In the genomic region with DNA sequence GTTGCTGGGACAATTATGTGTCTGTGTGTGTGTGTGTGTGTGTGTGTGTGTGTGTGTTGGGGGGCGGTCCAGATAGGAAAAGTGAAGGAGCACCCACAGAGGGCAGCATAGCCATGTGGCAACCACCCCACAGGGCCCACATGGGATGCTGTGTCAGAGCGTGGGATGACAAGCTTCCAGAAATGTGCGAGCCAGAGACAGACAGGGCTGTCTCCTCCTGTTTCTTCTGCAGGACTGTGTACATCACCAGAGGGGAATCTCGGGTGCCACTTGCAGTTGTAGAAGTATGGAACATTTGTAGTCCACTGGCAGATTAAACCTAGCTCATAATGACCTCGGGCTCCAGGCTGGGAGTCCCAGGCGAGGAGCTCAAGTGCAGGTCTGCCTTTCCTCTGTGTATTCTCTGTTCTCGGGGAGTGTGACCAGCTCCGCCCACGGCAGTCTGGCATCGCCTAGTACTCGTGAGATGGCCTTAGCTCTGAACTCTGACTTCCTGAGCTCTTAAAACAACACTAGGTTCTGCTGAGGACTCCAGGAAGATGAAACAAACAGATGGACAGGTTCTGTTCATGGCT, we compare ENCODE assay signal across 11 mouse cellular contexts. TPM values are rescaled to one million over a fixed set of nuclear protein-coding genes. Genes with fewer than 3 reads are reported as not detected.
DNase-seq lines count a peak whose midpoint lies in the region; ATAC-seq and TF ChIP-seq lines count a peak whose summit lies in the region.
"Had no signal": no experiment of that assay in that cellular context is flagged by ENCODE, and none has a peak within 500 bp of the region (broad histone marks: within the 10 kb centered on the region; RNA-seq: fewer than 3 reads in every experiment).

No protein-coding gene starts in this region.

- H3K27ac ChIP-seq in gastrocnemius, adult 2 months, result peak overlapping the region; percentile 77
- no peak overlapping the region for H3K27ac ChIP-seq in liver, embryonic 13.5 days
- no peak overlapping the region for H3K27ac ChIP-seq in liver, postnatal 0 days (ENCODE audit: low read depth)
- peak overlapping the region; percentile 7; the same call in 1 of the 2 replicates for H3K27ac ChIP-seq in embryonic facial prominence, embryonic 12.5 days
- H3K27ac ChIP-seq in limb, embryonic 13.5 days, result peak overlapping the region; percentile 23; the same call in 1 of the 2 replicates

- WGBS in liver, embryonic 13.5 days (ENCODE audit: insufficient replicate concordance), result 58% methylated on average over 11 of the region's 11 CpGs
- 62% methylated on average over 10 of the region's 11 CpGs for WGBS in liver, postnatal 0 days (ENCODE audit: insufficient replicate concordance)
- 45% methylated on average over 11 of the region's 11 CpGs for WGBS in embryonic facial prominence, embryonic 12.5 days
- WGBS in limb, embryonic 13.5 days, result 44% methylated on average over 11 of the region's 11 CpGs

- H3K4me1 ChIP-seq in liver, embryonic 13.5 days (replicated peaks), result peaks cover 5% of the 10 kb centered on the region; the same call in 1 of the 2 replicates
- H3K4me1 ChIP-seq in liver, postnatal 0 days (ENCODE audit: insufficient read depth), result no peaks in the 10 kb centered on the region; the same call in 1 of the 2 replicates
- H3K4me1 ChIP-seq in embryonic facial prominence, embryonic 12.5 days, result peaks cover 19% of the 10 kb centered on the region
- peaks cover 22% of the 10 kb centered on the region for H3K4me1 ChIP-seq in limb, embryonic 13.5 days

- peak overlapping the region; percentile 34 for H3K4me3 ChIP-seq in gastrocnemius, adult 2 months
- no peak overlapping the region for H3K4me3 ChIP-seq in liver, embryonic 13.5 days (replicated peaks)
- no peak overlapping the region for H3K4me3 ChIP-seq in liver, postnatal 0 days (ENCODE audit: low read depth, low read length)
- no peak overlapping the region for H3K4me3 ChIP-seq in embryonic facial prominence, embryonic 12.5 days
- H3K4me3 ChIP-seq in limb, embryonic 13.5 days, result no peak overlapping the region

- H3K36me3 ChIP-seq in liver, embryonic 13.5 days, result no peaks in the 10 kb centered on the region
- H3K36me3 ChIP-seq in liver, postnatal 0 days (replicated peaks; ENCODE audit: insufficient read depth, low read length), result peaks cover 11% of the 10 kb centered on the region; the same call in 1 of the 2 replicates
- peaks cover 9% of the 10 kb centered on the region; the same call in 1 of the 2 replicates for H3K36me3 ChIP-seq in embryonic facial prominence, embryonic 12.5 days
- peaks cover 25% of the 10 kb centered on the region for H3K36me3 ChIP-seq in limb, embryonic 13.5 days

- DNase-seq in gastrocnemius, adult 2 months, result peak; percentile 22
- no peak for DNase-seq in gastrocnemius, postnatal 4 days (ENCODE audit: low spot score in 2 of 2)
- DNase-seq in liver, embryonic 13.5 days, result no peak
- no peak for DNase-seq in liver, postnatal 0 days

- H3K9ac ChIP-seq in liver, embryonic 13.5 days, result no peak overlapping the region
- H3K9ac ChIP-seq in liver, postnatal 0 days (replicated peaks), result no peak overlapping the region
- 0 out of 2 replicates have a peak overlapping the region, but pooled peaks have one; percentile 19 for H3K9ac ChIP-seq in embryonic facial prominence, embryonic 12.5 days
- peak overlapping the region; percentile 8; the same call in 1 of the 2 replicates for H3K9ac ChIP-seq in limb, embryonic 13.5 days

- no peaks in the 10 kb centered on the region for H3K9me3 ChIP-seq in liver, embryonic 13.5 days (replicated peaks)
- no peaks in the 10 kb centered on the region for H3K9me3 ChIP-seq in liver, postnatal 0 days (ENCODE audit: low read length)
- H3K9me3 ChIP-seq in embryonic facial prominence, embryonic 12.5 days, result no peaks in the 10 kb centered on the region
- no peaks in the 10 kb centered on the region for H3K9me3 ChIP-seq in limb, embryonic 13.5 days

- peak; percentile 7; the same call in 1 of the 2 replicates for ATAC-seq in liver, embryonic 13.5 days (ENCODE audit: low read depth)
- ATAC-seq in liver, postnatal 0 days, result no peak
- peak; percentile 42; the same call in 1 of the 2 replicates for ATAC-seq in embryonic facial prominence, embryonic 12.5 days (ENCODE audit: insufficient number of reproducible peaks, insufficient read depth, low FRiP score, low TSS enrichment)
- ATAC-seq in limb, embryonic 13.5 days (ENCODE audit: low FRiP score, low read depth), result 0 out of 2 replicates have a peak, but pooled peaks have one; percentile 5
- ATAC-seq in CD4-positive, CD25-positive, alpha-beta regulatory T cell, adult 4 months, result no peak
- no peak for ATAC-seq in inflammation-experienced regulatory T-cells, adult 6 months

- TF ChIP-seq EP300 in liver, postnatal 0 days (IDR thresholded peaks at IDR 0.05; ENCODE audit: low read depth), result no peak

- intact Hi-C loops in gastrocnemius, adult 2 months (cut with DNase I), result loop anchor here (1.0 to 5.0 kb wide), 3 partner anchors 34 to 132 kb away; no protein-coding TSS in a partner anchor

- TF ChIP-seq CTCF in gastrocnemius, adult 2 months (IDR thresholded peaks at IDR 0.05), result no peak
- no peak for TF ChIP-seq CTCF in liver, postnatal 0 days (IDR thresholded peaks at IDR 0.05; ENCODE audit: low read depth)

- peaks cover 8% of the 10 kb centered on the region; the same call in 1 of the 2 replicates for H3K27me3 ChIP-seq in liver, embryonic 13.5 days
- no peaks in the 10 kb centered on the region for H3K27me3 ChIP-seq in liver, postnatal 0 days (ENCODE audit: insufficient read depth, low read length)
- peaks cover 3% of the 10 kb centered on the region for H3K27me3 ChIP-seq in embryonic facial prominence, embryonic 12.5 days
- H3K27me3 ChIP-seq in limb, embryonic 13.5 days, result peaks cover 3% of the 10 kb centered on the region

- H3K4me2 ChIP-seq in liver, embryonic 13.5 days, result no peak overlapping the region
- no peak overlapping the region for H3K4me2 ChIP-seq in liver, postnatal 0 days (ENCODE audit: low read depth, low read length)
- H3K4me2 ChIP-seq in embryonic facial prominence, embryonic 12.5 days (replicated peaks), result no peak overlapping the region
- H3K4me2 ChIP-seq in limb, embryonic 13.5 days (replicated peaks), result peak overlapping the region; percentile 21; the same call in 1 of the 2 replicates
- H3K4me2 ChIP-seq: heart, embryonic 11.5 days had no signal

RNA-seq across cellular contexts. Expression of a gene that starts 0.8 kb away (rescaled TPM):
- total RNA-seq in gastrocnemius, adult 2 months (2021), result 100 to 1,000 TPM; 154 to 235 TPM
- 10 to 100 TPM; 50.1 to 73.1 TPM for total RNA-seq in gastrocnemius, postnatal 4 days (2021)
- polyA plus RNA-seq in liver, embryonic 13.5 days (2015; fragmentation: Nextera tagmentation; extraction: Ambion mirVana), result 0.15 and 0.16 TPM in 2 replicates
- polyA plus RNA-seq in liver, postnatal 0 days (2015; fragmentation: Nextera tagmentation; extraction: Ambion mirVana), result 0.22 and 1.1 TPM in 2 replicates
- 0.24 and 0.27 TPM in 2 replicates for polyA plus RNA-seq in embryonic facial prominence, embryonic 12.5 days (2016; fragmentation: Nextera tagmentation; extraction: Ambion mirVana)
- 0.22 and 0.57 TPM in 2 replicates for polyA plus RNA-seq in limb, embryonic 13.5 days (2015; fragmentation: Nextera tagmentation; extraction: Ambion mirVana)
- polyA plus RNA-seq in CD4-positive, CD25-positive, alpha-beta regulatory T cell, adult 4 months (2017; shearing (Covaris generic)), result not detected
- polyA plus RNA-seq in inflammation-experienced regulatory T-cells, adult 6 months (2017; shearing (Covaris generic)), result not detected
- polyA plus RNA-seq: heart, embryonic 11.5 days; large intestine, adult 2 months had no signal

RNA-seq across cellular contexts. Expression of a gene that starts 10.4 kb away (rescaled TPM):
- total RNA-seq in gastrocnemius, adult 2 months (2021), result 1 to 10 TPM; 2.9 to 3.1 TPM
- 1 to 10 TPM; 7.1 to 8.8 TPM for total RNA-seq in gastrocnemius, postnatal 4 days (2021)
- polyA plus RNA-seq in liver, embryonic 13.5 days (2015; fragmentation: Nextera tagmentation; extraction: Ambion mirVana), result 21.6 and 21.9 TPM in 2 replicates
- polyA plus RNA-seq in liver, postnatal 0 days (2015; fragmentation: Nextera tagmentation; extraction: Ambion mirVana), result 183 and 190 TPM in 2 replicates
- polyA plus RNA-seq in embryonic facial prominence, embryonic 12.5 days (2016; fragmentation: Nextera tagmentation; extraction: Ambion mirVana), result 1.3 and 1.9 TPM in 2 replicates
- polyA plus RNA-seq in limb, embryonic 13.5 days (2015; fragmentation: Nextera tagmentation; extraction: Ambion mirVana), result 1.6 and 1.7 TPM in 2 replicates
- not detected for polyA plus RNA-seq in CD4-positive, CD25-positive, alpha-beta regulatory T cell, adult 4 months (2017; shearing (Covaris generic))
- not detected for polyA plus RNA-seq in inflammation-experienced regulatory T-cells, adult 6 months (2017; shearing (Covaris generic))

RNA-seq across cellular contexts. Expression of a gene that starts 17.1 kb away (rescaled TPM):
- under 1 TPM; 0.28 to 0.33 TPM for total RNA-seq in gastrocnemius, adult 2 months (2021)
- total RNA-seq in gastrocnemius, postnatal 4 days (2021), result under 1 TPM; 0.75 to 0.91 TPM
- 0.15 TPM in 1 of 2 replicates, not detected in the other for polyA plus RNA-seq in liver, embryonic 13.5 days (2015; fragmentation: Nextera tagmentation; extraction: Ambion mirVana)
- 0.18 and 0.40 TPM in 2 replicates for polyA plus RNA-seq in liver, postnatal 0 days (2015; fragmentation: Nextera tagmentation; extraction: Ambion mirVana)
- polyA plus RNA-seq in embryonic facial prominence, embryonic 12.5 days (2016; fragmentation: Nextera tagmentation; extraction: Ambion mirVana), result not detected in 2 replicates
- 0.17 TPM in 1 of 2 replicates, not detected in the other for polyA plus RNA-seq in limb, embryonic 13.5 days (2015; fragmentation: Nextera tagmentation; extraction: Ambion mirVana)
- not detected for polyA plus RNA-seq in CD4-positive, CD25-positive, alpha-beta regulatory T cell, adult 4 months (2017; shearing (Covaris generic))
- not detected for polyA plus RNA-seq in inflammation-experienced regulatory T-cells, adult 6 months (2017; shearing (Covaris generic))
- polyA plus RNA-seq: heart, embryonic 11.5 days; thymus, postnatal 0 days had no signal

RNA-seq across cellular contexts. Expression of a gene that starts 51.2 kb away (rescaled TPM):
- 1 to 10 TPM; 2.2 to 4.4 TPM for total RNA-seq in gastrocnemius, adult 2 months (2021)
- 1 to 10 TPM; 2.0 to 2.5 TPM for total RNA-seq in gastrocnemius, postnatal 4 days (2021)
- polyA plus RNA-seq in liver, embryonic 13.5 days (2015; fragmentation: Nextera tagmentation; extraction: Ambion mirVana), result 2.6 and 2.8 TPM in 2 replicates
- polyA plus RNA-seq in liver, postnatal 0 days (2015; fragmentation: Nextera tagmentation; extraction: Ambion mirVana), result 0.54 and 0.63 TPM in 2 replicates
- polyA plus RNA-seq in embryonic facial prominence, embryonic 12.5 days (2016; fragmentation: Nextera tagmentation; extraction: Ambion mirVana), result 37.8 and 42.8 TPM in 2 replicates
- polyA plus RNA-seq in limb, embryonic 13.5 days (2015; fragmentation: Nextera tagmentation; extraction: Ambion mirVana), result 32.1 and 34.5 TPM in 2 replicates
- under 1 TPM in 1 of 2 experiments, not detected in 1; 0.52 TPM for polyA plus RNA-seq in CD4-positive, CD25-positive, alpha-beta regulatory T cell, adult 4 months (2017; shearing (Covaris generic))
- polyA plus RNA-seq in inflammation-experienced regulatory T-cells, adult 6 months (2017; shearing (Covaris generic)), result under 1 TPM; 0.55 to 0.75 (median 0.65) TPM

RNA-seq across cellular contexts. Expression of a gene that starts 53.4 kb away (rescaled TPM):
- 10 to 100 TPM; 14.5 to 15.1 TPM for total RNA-seq in gastrocnemius, adult 2 months (2021)
- total RNA-seq in gastrocnemius, postnatal 4 days (2021), result 10 to 100 TPM; 37.5 to 39.7 TPM
- polyA plus RNA-seq in liver, embryonic 13.5 days (2015; fragmentation: Nextera tagmentation; extraction: Ambion mirVana), result 3.3 and 3.9 TPM in 2 replicates
- polyA plus RNA-seq in liver, postnatal 0 days (2015; fragmentation: Nextera tagmentation; extraction: Ambion mirVana), result 6.9 and 9.0 TPM in 2 replicates
- polyA plus RNA-seq in embryonic facial prominence, embryonic 12.5 days (2016; fragmentation: Nextera tagmentation; extraction: Ambion mirVana), result 20.3 and 20.5 TPM in 2 replicates
- polyA plus RNA-seq in limb, embryonic 13.5 days (2015; fragmentation: Nextera tagmentation; extraction: Ambion mirVana), result 23.4 and 23.8 TPM in 2 replicates
- 1 to 10 TPM; 3.7 to 4.1 TPM for polyA plus RNA-seq in CD4-positive, CD25-positive, alpha-beta regulatory T cell, adult 4 months (2017; shearing (Covaris generic))
- polyA plus RNA-seq in inflammation-experienced regulatory T-cells, adult 6 months (2017; shearing (Covaris generic)), result 1 to 10 TPM; 1.1 to 4.7 (median 3.9) TPM

Comparison
In these comparisons a context has a peak if more than half of its experiments do, and no peak if none do; other contexts are left out.
1. ATAC-seq: peak in liver, embryonic 13.5 days (single experiment), embryonic facial prominence, embryonic 12.5 days (single experiment) and limb, embryonic 13.5 days (single experiment); none in liver, postnatal 0 days (single experiment), CD4-positive, CD25-positive, alpha-beta regulatory T cell, adult 4 months (single experiment) and inflammation-experienced regulatory T-cells, adult 6 months (single experiment).
2. H3K27ac ChIP-seq: peak in gastrocnemius, adult 2 months (single experiment), embryonic facial prominence, embryonic 12.5 days (single experiment) and limb, embryonic 13.5 days (single experiment); none in liver, embryonic 13.5 days (single experiment) and liver, postnatal 0 days (single experiment).
3. H3K9ac ChIP-seq: peak in embryonic facial prominence, embryonic 12.5 days (single experiment) and limb, embryonic 13.5 days (single experiment); none in liver, embryonic 13.5 days (single experiment) and liver, postnatal 0 days (single experiment).